Mouse (Mus musculus): Measurements from ENCODE around the gene Tmem269.

DNA sequence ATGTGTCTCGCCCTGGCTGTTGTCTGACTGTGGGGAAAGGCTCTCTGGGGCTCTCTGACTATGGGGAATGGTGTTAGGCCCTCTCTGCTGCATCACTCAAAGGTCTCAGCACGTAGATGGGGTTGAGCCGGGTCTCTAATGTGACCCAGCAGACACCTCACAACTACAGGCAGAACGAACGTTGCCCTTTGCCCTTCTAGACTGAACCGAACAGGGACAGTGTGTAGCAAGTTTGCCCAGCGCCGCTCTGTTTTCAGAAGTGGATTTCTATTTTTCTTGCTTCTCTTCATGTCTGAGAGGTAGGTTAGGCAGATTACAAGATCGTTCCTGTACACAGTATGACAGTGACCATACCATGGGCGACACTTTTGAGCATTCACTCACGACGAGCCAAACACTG is 24.6 kb upstream of the Tmem269 start:
- TF ChIP-seq GATA1 (IDR thresholded peaks at IDR 0.05; ENCODE audit: low read length) (no peak), TAL1 (IDR thresholded peaks at IDR 0.05; ENCODE audit: low read length) (no peak)
